In the genomic region with DNA sequence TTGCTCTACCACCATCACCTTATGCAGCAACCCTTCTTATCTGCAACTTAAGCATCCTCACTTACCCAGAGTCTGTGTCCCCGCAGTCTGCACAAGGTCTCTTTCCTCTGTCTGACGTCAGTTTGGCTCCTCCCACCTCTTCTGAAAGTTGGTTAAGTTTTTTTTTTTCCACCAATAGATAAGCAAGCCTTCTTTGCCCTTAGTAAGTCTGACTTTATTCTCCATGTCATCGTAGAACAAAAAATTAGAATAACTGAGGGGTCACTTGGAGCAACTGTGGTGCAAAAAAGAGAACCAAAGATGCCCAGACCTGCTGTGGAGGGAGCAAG, we compare ENCODE assay signal across 1 mouse cellular context.
TF ChIP-seq lines count a peak whose summit lies in the region.

No protein-coding gene starts in this region.

TF ChIP-seq in CH12.LX, 34 proteins besides CTCF, POLR2A, EP300 and RAD21 (continued from another document):
- TF ChIP-seq KAT2A (IDR thresholded peaks at IDR 0.05; ENCODE audit: insufficient replicate concordance, low read length) (no peak), MAFK (IDR thresholded peaks at IDR 0.05; ENCODE audit: insufficient replicate concordance, low read length) (no peak), PAX5 (IDR thresholded peaks at IDR 0.05; ENCODE audit: low read length) (no peak), MYC (IDR thresholded peaks at IDR 0.05; ENCODE audit: low read depth, low read length) (no peak), CHD1 (IDR thresholded peaks at IDR 0.05; ENCODE audit: low read depth, low read length) (no peak), TCF12 (IDR thresholded peaks at IDR 0.05; ENCODE audit: low read depth, low read length) (0 out of 2 replicates have a peak, but pooled peaks have one; percentile 38), MAZ (IDR thresholded peaks at IDR 0.05; ENCODE audit: low read depth, low read length) (0 out of 2 replicates have a peak, but pooled peaks have one; percentile 21), SMC3 (IDR thresholded peaks at IDR 0.05; ENCODE audit: low read depth, low read length) (no peak), ZKSCAN1 (IDR thresholded peaks at IDR 0.05; ENCODE audit: borderline replicate concordance, low read depth, low read length) (no peak), ZMIZ1 (IDR thresholded peaks at IDR 0.05; ENCODE audit: low read depth, low read length) (no peak), GABPA (IDR thresholded peaks at IDR 0.05; ENCODE audit: insufficient replicate concordance, low read depth, low read length) (no peak)
